Mouse (Mus musculus) spleen, postnatal 10 days (tissue): ENCODE results near the gene Prkcg.
A peak's percentile ranks its signal among the peaks of the same experiment; 100 is the strongest.

Experiments used
- DNase-seq, 2 experiments: peaks; one replicate each; pipeline ENCODE4 v3.0.0; 2021 to 2022; ENCODE audit warnings: low spot score in 2 of 2

Gene Prkcg

GRCm38 (mm10) chr7:3317704-3318103 lies 28.7 kb downstream of the Prkcg start:
- DNase-seq, result no peak

GRCm38 (mm10) chr7:3320856-3321255 lies 31.9 kb downstream of the Prkcg start:
- DNase-seq, result no peak

DNA sequence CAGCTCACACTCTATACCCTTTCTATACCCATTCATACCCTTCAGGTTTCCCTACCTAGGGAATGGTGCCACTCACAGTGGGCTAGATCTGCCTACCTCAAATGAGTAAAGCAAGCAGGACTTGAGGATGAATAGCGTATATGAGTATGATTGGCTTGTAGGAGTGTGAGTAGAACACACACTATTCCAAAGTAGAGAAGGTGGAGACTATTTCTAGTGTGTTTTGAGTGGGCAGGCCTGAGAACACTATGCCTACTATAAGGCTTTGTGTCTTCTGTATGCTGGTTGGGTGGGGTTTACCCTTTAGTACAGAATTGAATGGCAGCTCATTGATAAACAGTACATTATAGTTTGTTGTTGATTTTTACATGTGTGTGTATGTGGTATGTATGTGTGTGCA lies 34.8 kb downstream of the Prkcg start:
- DNase-seq, result no peak

GRCm38 (mm10) chr7:3327961-3328360 lies 39.0 kb downstream of the Prkcg start:
- DNase-seq, result no peak

- peak; percentile 56 to 78 for DNase-seq
These were observed 41.0 kb downstream of the Prkcg start for GRCm38 (mm10) chr7:3329776-3330546.

DNA sequence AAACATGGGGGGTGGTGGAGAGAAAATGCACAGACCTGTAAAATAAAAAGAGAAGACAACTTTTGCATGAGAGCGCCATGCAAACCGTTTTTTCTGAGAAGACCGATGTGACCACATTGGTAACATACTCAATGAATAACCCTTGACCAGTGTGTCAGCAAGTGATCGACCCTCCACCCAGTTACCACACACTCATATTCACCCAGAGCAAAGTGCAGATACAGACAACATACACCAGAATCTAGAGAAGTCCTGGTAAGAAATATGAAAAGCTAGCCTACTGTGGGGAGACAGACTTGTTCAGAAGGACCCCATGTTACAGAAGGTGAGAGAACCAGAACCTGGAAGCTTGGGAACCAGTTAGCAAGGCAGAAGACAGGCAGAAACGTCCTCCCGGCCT lies 42.2 kb downstream of the Prkcg start:
- DNase-seq, result no peak

DNA sequence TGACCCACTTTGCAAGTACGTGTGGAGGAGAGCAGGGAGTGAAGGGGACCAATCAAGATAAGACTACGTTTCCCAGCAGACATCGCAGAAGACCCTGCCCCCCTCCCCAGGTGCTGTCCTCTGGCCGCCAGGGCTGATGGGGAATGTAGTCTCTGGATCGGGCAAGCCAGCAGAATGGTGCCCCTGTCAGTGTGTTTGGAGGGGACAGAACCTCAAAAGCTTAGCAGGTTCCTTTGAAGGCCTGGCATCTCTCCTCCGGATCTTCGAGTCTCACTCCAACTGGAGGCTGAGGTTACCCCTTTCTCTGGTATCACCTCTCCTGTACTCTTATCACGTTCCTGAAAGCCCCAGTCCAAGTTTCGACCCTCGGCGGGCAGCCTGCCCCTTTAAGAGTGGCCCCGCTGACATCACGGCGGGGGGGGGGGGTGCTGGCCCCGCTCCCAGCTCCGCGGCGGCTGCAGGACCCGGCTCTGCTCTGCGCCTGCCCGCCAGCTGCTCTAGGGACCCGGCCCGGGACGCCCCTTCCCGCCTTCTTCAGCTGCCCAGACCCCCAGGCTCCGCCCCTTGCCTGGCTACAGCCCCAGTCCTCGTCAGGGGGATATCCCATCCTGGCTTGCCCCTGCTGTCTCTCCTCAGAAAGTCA lies 42.7 kb downstream of the Prkcg start:
- DNase-seq, result no peak

DNA sequence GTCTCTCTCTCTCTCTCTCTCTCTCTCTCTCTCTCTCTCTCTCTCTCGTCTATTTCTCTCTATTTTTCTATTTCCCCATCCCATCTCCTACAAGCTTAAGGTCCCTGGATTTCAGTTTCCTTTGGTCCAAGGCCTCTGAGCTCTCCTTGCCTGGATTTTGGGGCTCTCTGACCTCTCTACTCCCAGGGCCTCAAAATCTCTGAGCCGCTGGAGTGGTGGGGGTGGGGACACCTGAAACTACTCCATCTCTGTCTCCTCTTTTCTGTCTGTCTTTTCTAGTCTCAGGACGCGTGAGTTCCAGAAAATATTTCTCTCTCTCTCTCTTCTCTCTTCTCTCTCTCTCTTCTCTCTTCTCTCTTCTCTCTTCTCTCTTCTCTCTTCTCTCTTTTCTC lies 43.2 kb downstream of the Prkcg start:
- DNase-seq, result no peak

GRCm38 (mm10) chr7:3332619-3333521 lies 43.9 kb downstream of the Prkcg start, which contains the start of gene Cacng7:
TSS of gene Cacng7 (plus strand) at chr7:3332955.
- DNase-seq, result no peak

- DNase-seq, result no peak
These were observed 44.6 kb downstream of the Prkcg start for GRCm38 (mm10) chr7:3333542-3333941.

- DNase-seq, result no peak
These were observed 47.4 kb downstream of the Prkcg start for GRCm38 (mm10) chr7:3336412-3336811.

- DNase-seq, result no peak
These were observed 49.4 kb downstream of the Prkcg start for GRCm38 (mm10) chr7:3338286-3338935.

DNA sequence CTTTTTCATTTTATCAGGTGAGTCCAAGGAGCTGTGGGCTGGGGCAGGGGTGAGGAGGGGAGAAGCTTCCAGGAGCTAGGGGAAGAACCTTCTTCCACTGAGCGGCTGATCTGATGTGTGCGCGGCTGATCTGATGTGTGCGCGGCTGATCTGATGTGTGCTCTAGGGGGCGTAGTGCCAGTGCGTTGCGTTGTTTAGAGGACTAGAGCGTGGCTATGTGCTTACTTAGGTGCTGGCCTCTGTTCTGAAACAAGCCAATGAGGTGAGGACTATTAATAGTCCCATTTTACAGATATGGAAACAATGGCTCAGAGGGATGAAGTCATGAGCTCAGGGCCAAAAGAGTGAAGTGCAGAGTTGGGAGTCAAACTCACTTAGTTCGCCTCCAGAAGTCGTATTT lies 50.0 kb downstream of the Prkcg start:
- no peak for DNase-seq

- DNase-seq, result no peak
These were observed 54.9 kb downstream of the Prkcg start for GRCm38 (mm10) chr7:3343861-3344260.

DNA sequence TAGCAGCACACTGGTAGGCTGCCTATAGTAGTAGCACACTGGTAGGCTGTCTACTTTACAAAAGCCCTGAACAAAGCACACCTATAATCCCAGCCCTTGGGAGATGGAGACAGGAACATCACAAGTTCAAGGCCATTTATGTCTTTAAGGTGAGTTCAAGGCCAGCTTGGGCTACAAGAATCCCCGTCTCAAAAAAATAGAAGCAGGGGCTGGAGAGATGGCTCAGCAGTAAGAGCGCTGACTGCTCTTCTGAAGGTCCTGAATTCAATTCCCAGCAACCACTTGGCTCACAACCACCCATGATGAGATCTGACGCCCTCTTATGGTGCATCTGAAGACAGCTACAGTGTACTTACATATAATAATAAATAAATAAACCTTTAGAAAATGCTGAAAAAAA lies 56.3 kb downstream of the Prkcg start:
- DNase-seq, result no peak

DNA sequence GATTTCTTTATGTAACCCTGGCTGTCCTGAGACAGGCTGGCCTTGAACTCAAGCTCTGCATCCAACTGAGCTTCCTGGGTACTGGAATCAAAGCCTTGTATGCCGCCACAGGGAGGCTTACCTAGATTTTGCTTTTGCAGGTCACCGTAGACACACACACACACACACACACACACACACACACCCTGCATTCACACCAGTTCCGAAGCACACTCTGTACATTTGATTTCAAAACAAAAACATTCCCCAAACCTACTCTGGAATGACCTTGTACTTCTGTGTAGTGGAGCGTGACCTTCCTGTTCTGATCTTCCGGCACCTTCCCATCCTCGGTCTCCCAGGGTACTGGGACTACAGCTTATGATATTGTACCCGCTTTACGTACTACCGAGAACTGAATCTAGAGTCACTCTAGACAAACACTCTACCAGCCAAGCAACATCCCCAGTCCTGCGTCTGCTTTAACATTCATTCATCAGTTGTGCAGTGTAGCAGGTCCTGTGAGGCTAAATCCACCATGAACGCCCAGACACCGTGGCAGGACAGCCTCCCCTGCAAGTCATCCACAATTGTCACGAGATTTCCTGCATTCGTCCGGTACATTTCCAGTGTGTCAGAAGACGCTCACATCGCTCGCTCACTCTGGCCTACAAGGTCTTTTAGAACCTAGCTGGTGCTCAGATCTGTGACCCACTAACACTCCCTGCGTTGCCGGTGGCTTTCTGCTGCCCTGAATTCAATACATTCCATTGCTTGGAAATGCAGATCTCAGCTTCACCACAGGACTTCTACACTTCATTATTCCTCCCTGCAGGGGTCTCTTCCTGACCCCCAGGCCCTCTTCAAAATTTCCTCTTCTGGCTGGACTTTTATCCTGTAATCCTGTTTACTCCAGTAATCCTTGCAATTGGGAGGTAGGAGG lies 58.6 kb downstream of the Prkcg start:
- no peak for DNase-seq

DNA sequence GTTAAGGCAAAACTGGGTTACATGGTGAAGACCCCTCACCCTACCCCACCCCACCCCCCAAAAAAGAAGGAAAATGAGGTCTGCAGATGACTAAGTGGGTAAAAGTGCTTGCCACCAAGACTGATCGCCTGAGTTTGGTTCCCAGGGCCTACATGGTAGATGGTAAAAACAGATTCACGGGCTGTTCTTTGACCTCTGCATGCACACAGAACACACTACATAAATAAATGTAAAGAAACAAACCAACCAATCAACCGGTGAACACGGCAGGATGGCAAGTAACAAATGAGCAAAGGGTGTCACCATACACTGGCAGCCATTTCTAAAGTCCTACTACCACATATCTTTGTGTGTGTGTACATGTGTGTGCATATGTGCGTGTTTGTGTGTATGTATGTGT lies 59.3 kb downstream of the Prkcg start:
- no peak for DNase-seq

- DNase-seq, result no peak
These were observed 60.8 kb downstream of the Prkcg start for GRCm38 (mm10) chr7:3349775-3350174.

GRCm38 (mm10) chr7:3351536-3351935 lies 62.6 kb downstream of the Prkcg start:
- no peak for DNase-seq

DNA sequence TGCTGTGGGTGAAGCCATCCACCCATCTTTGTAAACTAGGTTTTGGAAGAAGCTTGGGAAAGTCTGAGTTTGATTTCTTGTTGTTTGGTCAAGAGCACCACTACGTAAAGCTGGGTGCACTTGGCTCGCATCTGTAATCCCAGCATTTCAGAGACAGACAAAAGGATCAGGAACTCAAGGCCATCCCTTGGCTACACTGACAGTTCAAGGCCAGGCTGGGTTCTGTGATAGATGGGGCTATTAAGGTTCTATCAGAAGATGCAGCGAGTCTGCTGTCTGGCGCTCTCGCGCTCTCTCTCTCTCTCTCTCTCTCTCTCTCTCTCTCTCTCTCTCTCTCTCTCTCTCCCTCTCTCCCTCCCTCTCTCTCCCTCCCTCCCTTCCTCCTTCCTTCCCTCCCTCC lies 65.9 kb downstream of the Prkcg start:
- no peak for DNase-seq

- DNase-seq, result no peak
These were observed 71.7 kb downstream of the Prkcg start for GRCm38 (mm10) chr7:3360678-3361077.
